Mouse (Mus musculus) limb, embryonic 15.5 days (tissue): Measurements from ENCODE around the gene Rbms1. TPM values are rescaled to one million over a fixed set of nuclear protein-coding genes. Genes with fewer than 3 reads are reported as not detected.

ENCODE experiments used
- ATAC-seq: fragments of 200-750 bp; cut with Nextera tagmentation; 2 replicates; pipeline ENCODE4 v1.8.0; 2017; ENCODE audit warnings: low read depth, moderate TSS enrichment; ENCODE audit not compliant: insufficient number of reproducible peaks, low FRiP score, low TSS enrichment
- H3K27ac ChIP-seq: fragments of 300-500 bp; sonication (generic); 2 replicates; pipeline ENCODE4 v1.5.1; 2015; ENCODE audit warnings: moderate library complexity, mild to moderate bottlenecking, inconsistent platforms
- H3K27me3 ChIP-seq: fragments of 300-500 bp; sonication (generic); 2 replicates; pipeline ENCODE4 v1.6.1; 2015; ENCODE audit warnings: inconsistent platforms
- H3K36me3 ChIP-seq: fragments of 300-500 bp; sonication (generic); 2 replicates; pipeline ENCODE4 v1.6.1; 2015; ENCODE audit warnings: inconsistent platforms
- H3K4me1 ChIP-seq: fragments of 300-500 bp; sonication (generic); 2 replicates; pipeline ENCODE4 v1.6.1; 2015; ENCODE audit warnings: inconsistent platforms
- H3K4me2 ChIP-seq: fragments of 300-500 bp; sonication (generic); 2 replicates; pipeline ENCODE4 v1.6.1; 2015; ENCODE audit warnings: mild to moderate bottlenecking, inconsistent platforms
- H3K4me3 ChIP-seq: fragments of 300-500 bp; sonication (generic); 2 replicates; pipeline ENCODE4 v1.5.1; 2015; ENCODE audit warnings: mild to moderate bottlenecking, inconsistent platforms
- H3K9ac ChIP-seq: fragments of 300-500 bp; sonication (generic); 2 replicates; pipeline ENCODE4 v1.6.1; 2015; ENCODE audit warnings: inconsistent platforms
- H3K9me3 ChIP-seq: fragments of 300-500 bp; sonication (generic); 2 replicates; pipeline ENCODE4 v1.6.1; 2016; ENCODE audit warnings: inconsistent platforms
- WGBS: fragments of 180-500 bp; shearing (Covaris S2); methylation state at CpG from one replicate; pipeline ENCODE4 v1.1.7; 2015; 5-methylcytosine and 5-hydroxymethylcytosine counted together
- polyA plus RNA-seq: library from polyadenylated mRNA; unstranded; fragments of >200 nt; fragmentation: Nextera tagmentation; extraction: Ambion mirVana; gene quantifications from 2 replicates; pipeline ENCODE4 v1.2.1, GENCODE M21; 2015

Rbms1 gene
- 138 and 143 TPM in 2 replicates for polyA plus RNA-seq

GRCm38 (mm10) chr2:60962671-60963421, at the start of gene Rbms1:
Gene Rbms1, minus strand, starts transcription at chr2:60963192.
- Histone ChIP-seq H3K36me3 (no peaks in the 10 kb centered on the region), H3K4me1 (peaks cover 22% of the 10 kb centered on the region), H3K4me3 (peak within 1 kb of the TSS; percentile 72), H3K27me3 (no peaks in the 10 kb centered on the region), H3K9ac (peak within 1 kb of the TSS; percentile 80), H3K27ac (peak within 1 kb of the TSS; percentile 96), H3K9me3 (no peaks in the 10 kb centered on the region), H3K4me2 (peak within 1 kb of the TSS; percentile 59)
- under 1% methylated on average over 51 of the region's 51 CpGs for WGBS
- peak; percentile 81 for ATAC-seq

- Histone ChIP-seq H3K4me3 (no peak overlapping the region), H3K9me3 (no peaks in the 10 kb centered on the region), H3K27me3 (no peaks in the 10 kb centered on the region), H3K4me1 (no peaks in the 10 kb centered on the region), H3K36me3 (no peaks in the 10 kb centered on the region), H3K27ac (no peak overlapping the region), H3K4me2 (no peak overlapping the region), H3K9ac (no peak overlapping the region)
- ATAC-seq: no peak
- WGBS: 71% methylated on average over 3 of the region's 3 CpGs
These were observed 49.3 kb upstream of the Rbms1 start for GRCm38 (mm10) chr2:61012249-61012828.

DNA sequence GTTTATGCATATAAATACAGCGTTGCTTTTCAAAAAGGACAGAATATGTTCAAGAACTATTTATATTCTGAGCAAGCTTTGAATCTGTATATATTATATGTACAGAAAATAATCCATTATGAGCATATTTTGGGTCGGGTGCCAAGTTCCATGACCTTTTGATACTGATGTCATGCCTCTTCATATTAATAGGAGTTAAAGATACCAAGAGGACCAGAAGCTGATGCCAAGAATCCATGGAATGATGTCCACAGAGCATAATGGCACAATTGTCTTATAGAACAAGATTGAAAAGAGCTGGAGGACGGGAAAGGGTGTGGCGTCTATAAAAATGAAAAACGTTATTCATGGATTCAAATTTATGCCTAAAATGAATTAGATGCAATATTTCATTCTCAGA, 23.3 kb upstream of the Rbms1 start:
- no peak overlapping the region for H3K4me2 ChIP-seq
- no peaks in the 10 kb centered on the region for H3K9me3 ChIP-seq
- no peak overlapping the region for H3K9ac ChIP-seq
- no peak overlapping the region for H3K27ac ChIP-seq
- H3K36me3 ChIP-seq: no peaks in the 10 kb centered on the region
- 69% methylated on average over 5 of the region's 5 CpGs for WGBS
- no peaks in the 10 kb centered on the region for H3K27me3 ChIP-seq
- ATAC-seq: no peak
- H3K4me3 ChIP-seq: no peak overlapping the region
- no peaks in the 10 kb centered on the region for H3K4me1 ChIP-seq

GRCm38 (mm10) chr2:60978538-60979313, 15.7 kb upstream of the Rbms1 start:
- Histone ChIP-seq H3K4me3 (no peak overlapping the region), H3K36me3 (no peaks in the 10 kb centered on the region), H3K9ac (no peak overlapping the region), H3K4me2 (no peak overlapping the region), H3K4me1 (no peaks in the 10 kb centered on the region), H3K9me3 (no peaks in the 10 kb centered on the region), H3K27ac (no peak overlapping the region), H3K27me3 (no peaks in the 10 kb centered on the region)
- ATAC-seq: no peak
- 24% methylated on average over 4 of the region's 4 CpGs for WGBS

DNA sequence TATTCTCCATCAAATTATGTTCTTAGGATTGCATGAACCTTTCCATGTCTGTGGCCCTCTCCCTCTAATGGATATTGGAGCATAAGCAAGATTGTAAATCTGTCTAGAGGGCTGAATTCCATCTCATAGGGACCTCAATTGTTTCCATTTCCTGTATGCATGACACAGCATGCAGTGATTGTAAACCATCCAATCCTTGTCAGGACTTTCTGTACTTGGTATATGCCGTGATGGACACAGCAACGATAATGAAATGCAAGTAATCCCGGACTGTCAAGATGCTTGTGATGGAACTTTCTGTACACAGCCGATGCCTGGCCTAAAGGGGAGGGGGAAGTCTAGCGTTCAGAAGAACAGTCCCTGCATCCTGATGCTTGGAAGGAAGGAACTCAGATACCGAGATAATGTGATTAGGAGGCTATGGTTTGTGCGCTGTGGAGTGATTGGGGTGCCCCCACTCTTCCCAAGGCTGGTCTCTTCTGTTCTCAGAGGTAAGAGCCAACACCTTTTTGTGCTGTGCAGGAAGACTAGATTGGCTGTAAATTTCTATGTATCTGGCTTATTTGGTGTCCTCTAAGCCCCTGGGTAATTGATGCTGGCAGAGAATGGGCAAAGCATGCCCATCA, 9.3 kb upstream of the Rbms1 start:
- Histone ChIP-seq H3K9me3 (no peaks in the 10 kb centered on the region), H3K27me3 (no peaks in the 10 kb centered on the region), H3K4me2 (no peak overlapping the region), H3K4me1 (no peaks in the 10 kb centered on the region), H3K36me3 (no peaks in the 10 kb centered on the region), H3K27ac (no peak overlapping the region), H3K9ac (no peak overlapping the region), H3K4me3 (no peak overlapping the region)
- no peak for ATAC-seq
- 80% methylated on average over 7 of the region's 7 CpGs for WGBS

DNA sequence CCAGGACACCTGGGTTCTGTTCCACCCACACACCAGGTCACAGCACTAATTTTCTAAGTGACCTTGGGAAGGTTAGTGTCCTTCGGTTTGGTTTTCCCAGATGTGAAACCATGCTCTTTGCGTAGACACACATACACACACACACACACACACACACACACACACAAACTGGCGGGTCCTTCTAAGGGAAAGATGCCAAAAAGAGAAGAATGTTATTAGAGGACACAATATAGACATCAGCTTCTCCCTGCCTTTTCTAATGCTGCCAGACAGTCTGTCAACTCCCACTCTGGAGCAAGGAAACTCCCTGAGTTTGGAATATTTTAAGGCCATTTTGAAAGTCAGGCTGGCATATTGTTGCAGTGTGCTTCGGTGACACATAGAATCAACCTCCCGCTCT, 624 bp upstream of the Rbms1 start:
- Histone ChIP-seq H3K9me3 (no peaks in the 10 kb centered on the region), H3K36me3 (no peaks in the 10 kb centered on the region), H3K4me2 (peak overlapping the region; percentile 59), H3K4me3 (peak overlapping the region; percentile 72), H3K4me1 (peaks cover 22% of the 10 kb centered on the region), H3K9ac (peak overlapping the region; percentile 80; the same call in 1 of the 2 replicates), H3K27ac (peak overlapping the region; percentile 96), H3K27me3 (no peaks in the 10 kb centered on the region)
- no peak for ATAC-seq
- WGBS: 7% methylated on average over 5 of the region's 5 CpGs

- under 1% methylated on average over 55 of the region's 64 CpGs for WGBS
- H3K4me1 ChIP-seq: peaks cover 22% of the 10 kb centered on the region
- H3K27me3 ChIP-seq: no peaks in the 10 kb centered on the region
These were observed 856 bp downstream of the Rbms1 start for GRCm38 (mm10) chr2:60962001-60962670.

DNA sequence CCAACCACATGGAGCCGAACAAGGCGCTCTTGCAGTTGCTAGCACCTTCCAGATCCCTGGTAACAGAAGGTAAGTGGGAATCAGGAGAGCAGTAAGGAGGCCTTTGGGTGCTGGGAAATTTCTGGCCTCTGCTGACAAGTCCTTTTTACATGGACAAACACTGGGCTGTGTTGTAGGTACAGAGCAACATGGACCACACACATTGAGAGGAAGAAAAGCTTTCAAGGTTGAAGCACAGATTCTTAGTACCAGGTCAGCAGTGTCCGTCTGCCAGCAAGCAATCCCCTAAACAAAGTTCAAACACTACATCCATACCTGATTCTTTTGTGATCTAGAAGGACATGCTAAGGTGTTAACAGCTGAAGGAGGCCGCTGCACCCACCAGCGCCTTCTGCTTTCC, 1.7 kb downstream of the Rbms1 start:
- Histone ChIP-seq H3K4me2 (peak overlapping the region; percentile 59), H3K27ac (peak overlapping the region; percentile 96; the same call in 1 of the 2 replicates), H3K27me3 (no peaks in the 10 kb centered on the region), H3K4me3 (peak overlapping the region; percentile 72), H3K4me1 (peaks cover 22% of the 10 kb centered on the region), H3K9ac (no peak overlapping the region), H3K36me3 (no peaks in the 10 kb centered on the region), H3K9me3 (no peaks in the 10 kb centered on the region)
- ATAC-seq: no peak
- 21% methylated on average over 5 of the region's 5 CpGs for WGBS

More at GRCm38 (mm10) chr2:60962001-60962670, 856 bp downstream of the Rbms1 start:
- H3K36me3 ChIP-seq: no peaks in the 10 kb centered on the region
- peak overlapping the region; percentile 59 for H3K4me2 ChIP-seq
- H3K9me3 ChIP-seq: no peaks in the 10 kb centered on the region
- peak; percentile 87 for ATAC-seq
- peak overlapping the region; percentile 80 for H3K9ac ChIP-seq
- H3K27ac ChIP-seq: peak overlapping the region; percentile 96
- peak overlapping the region; percentile 72 for H3K4me3 ChIP-seq

GRCm38 (mm10) chr2:60948241-60948640, 14.8 kb downstream of the Rbms1 start:
- Histone ChIP-seq H3K4me2 (no peak overlapping the region), H3K27me3 (no peaks in the 10 kb centered on the region), H3K9me3 (no peaks in the 10 kb centered on the region), H3K9ac (no peak overlapping the region), H3K36me3 (no peaks in the 10 kb centered on the region), H3K4me1 (peaks cover 3% of the 10 kb centered on the region; the same call in 1 of the 2 replicates), H3K4me3 (no peak overlapping the region), H3K27ac (no peak overlapping the region)
- no peak for ATAC-seq
- WGBS: 57% methylated on average over 3 of the region's 3 CpGs

DNA sequence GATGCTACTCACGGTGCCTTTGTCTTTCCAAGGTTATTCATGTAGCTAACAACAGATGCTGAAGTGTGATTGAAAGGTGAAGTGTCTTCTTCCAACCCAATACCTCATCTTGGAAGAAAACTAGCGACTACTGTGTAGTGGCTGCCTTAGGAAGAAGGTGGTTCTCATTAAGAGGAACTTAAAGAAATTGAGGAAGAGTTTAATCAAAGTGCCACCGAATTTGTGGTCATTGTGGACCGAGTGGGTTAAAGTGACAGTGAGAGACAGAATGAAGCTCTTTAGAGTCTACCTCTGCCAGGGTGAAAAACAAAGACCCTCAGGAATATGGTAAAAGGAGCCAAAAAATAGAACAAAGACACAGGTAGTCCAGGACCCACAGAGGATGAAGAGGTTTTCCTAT, 15.2 kb downstream of the Rbms1 start:
- ATAC-seq: no peak
- H3K4me3 ChIP-seq: no peak overlapping the region
- no peaks in the 10 kb centered on the region for H3K36me3 ChIP-seq
- H3K9ac ChIP-seq: no peak overlapping the region
- H3K4me1 ChIP-seq: peaks cover 3% of the 10 kb centered on the region; the same call in 1 of the 2 replicates
- WGBS: 85% methylated on average over 4 of the region's 4 CpGs
- H3K27me3 ChIP-seq: no peaks in the 10 kb centered on the region
- H3K9me3 ChIP-seq: no peaks in the 10 kb centered on the region
- H3K4me2 ChIP-seq: no peak overlapping the region
- H3K27ac ChIP-seq: no peak overlapping the region

DNA sequence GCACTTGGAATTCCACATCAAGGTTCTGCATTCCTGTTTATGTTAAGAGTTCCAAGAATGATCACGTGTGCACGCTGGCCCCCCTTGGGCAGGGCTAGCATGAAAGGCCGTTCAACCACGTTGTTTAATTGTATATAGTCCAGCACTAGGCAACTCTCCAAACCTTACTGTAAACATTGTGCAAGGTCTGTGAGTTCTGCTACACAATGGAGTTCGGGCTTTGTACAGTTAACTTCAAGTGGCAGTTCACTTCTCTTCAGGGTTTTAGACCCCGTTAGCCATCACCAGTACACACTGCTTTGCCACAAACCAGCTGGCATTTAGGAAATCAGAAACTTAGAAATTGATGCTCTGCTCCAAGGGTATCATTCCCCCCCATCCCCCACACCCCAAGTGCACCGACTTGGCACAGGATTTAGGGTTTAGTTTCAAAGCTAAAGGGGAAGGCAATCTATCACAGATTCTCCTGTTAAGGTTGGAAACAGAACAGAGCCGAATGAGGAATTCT, 22.5 kb downstream of the Rbms1 start:
- no peaks in the 10 kb centered on the region for H3K27me3 ChIP-seq
- no peaks in the 10 kb centered on the region for H3K9me3 ChIP-seq
- whole genome bisulfite sequencing: 18% methylated on average over 8 of the region's 8 CpGs
- peak overlapping the region; percentile 10; the same call in 1 of the 2 replicates for H3K4me3 ChIP-seq
- H3K4me1 ChIP-seq: peaks cover 13% of the 10 kb centered on the region
- H3K4me2 ChIP-seq: peak overlapping the region; percentile 34
- H3K36me3 ChIP-seq: no peaks in the 10 kb centered on the region
- peak overlapping the region; percentile 60 for H3K27ac ChIP-seq
- H3K9ac ChIP-seq: no peak overlapping the region
- peak; percentile 79; the same call in 1 of the 2 replicates for ATAC-seq
